Mouse (Mus musculus) cerebellum, postnatal 25 days (tissue): ENCODE data around the gene Prkag2.

ENCODE experiments used
- DNase-seq, 2 experiments: peaks; one replicate each; pipeline ENCODE4 v3.0.0; 2021; ENCODE audit warnings: mixed read lengths in 2 of 2

The Prkag2 gene

GRCm38 (mm10) chr5:24991575-24991974 lies 108.9 kb downstream of the Prkag2 start:
- DNase-seq: no peak

DNA sequence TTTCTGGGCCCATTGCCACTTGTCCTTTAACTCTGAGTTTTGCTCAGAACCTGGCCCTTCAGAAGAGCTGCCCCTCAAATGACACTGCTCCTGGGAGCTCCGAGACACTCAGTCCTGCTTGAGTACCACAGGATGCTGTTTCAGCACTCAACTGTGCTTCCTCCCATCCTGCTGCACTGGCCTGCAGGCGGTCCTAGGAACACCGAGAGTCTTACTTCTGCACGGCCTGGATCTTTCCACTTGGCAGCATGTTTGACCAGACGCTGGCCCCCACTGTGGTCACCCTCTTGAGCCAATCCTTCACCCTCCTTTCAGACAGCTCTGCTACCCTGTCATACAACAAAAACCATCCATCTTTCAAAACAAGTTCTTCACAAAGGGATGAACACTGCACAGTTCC lies 110.0 kb downstream of the Prkag2 start:
- peak; percentile 39 to 57 for DNase-seq

DNA sequence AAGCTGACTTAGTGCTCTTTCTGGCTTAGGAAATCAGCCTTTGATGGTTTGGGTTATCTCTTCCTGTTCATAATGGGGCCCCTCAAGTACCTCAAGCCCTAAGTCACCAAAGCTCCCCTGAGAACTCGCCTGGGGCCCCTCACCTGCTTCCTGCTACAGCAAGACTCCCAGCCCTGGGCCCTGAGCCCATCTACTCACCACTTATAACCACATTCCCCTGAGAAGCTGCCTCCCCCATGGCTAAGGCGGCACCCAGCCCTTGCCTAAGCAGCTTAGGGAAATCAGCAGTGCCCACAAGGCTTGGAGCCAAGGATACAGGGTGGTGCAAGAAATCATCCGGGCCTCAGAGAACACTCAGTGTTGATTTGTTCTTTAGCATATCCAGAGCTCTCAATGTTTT lies 110.8 kb downstream of the Prkag2 start:
- peak in 1 of 2 experiments; percentile 30 for DNase-seq

DNA sequence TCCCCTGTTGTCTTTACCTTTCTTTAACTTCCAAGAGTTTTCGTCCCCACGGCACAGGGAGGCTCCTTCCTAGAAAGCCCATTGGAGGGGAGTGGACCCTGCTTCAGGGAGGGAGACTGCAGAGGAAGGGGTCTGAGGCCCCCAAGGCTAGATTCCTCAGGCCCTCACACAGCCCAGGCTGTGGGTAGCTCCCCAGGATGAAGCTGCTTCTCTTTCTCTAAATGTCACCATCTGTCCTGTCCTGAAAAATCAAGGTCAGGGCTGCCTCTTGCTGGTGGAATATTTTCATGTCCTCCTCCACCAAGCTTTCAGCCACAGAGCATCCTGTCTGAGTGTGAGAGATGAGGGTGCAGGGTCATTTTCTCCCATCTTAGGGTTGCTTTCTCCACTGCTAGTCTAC lies 113.5 kb downstream of the Prkag2 start:
- peak; percentile 69 to 70 for DNase-seq

GRCm38 (mm10) chr5:24986204-24986940 lies 114.1 kb downstream of the Prkag2 start:
- DNase-seq: peak; percentile 57 to 69

- peak; percentile 76 to 78 for DNase-seq
Measured at GRCm38 (mm10) chr5:24985434-24986176, 114.8 kb downstream of the Prkag2 start.

- DNase-seq: no peak
Measured at GRCm38 (mm10) chr5:24984157-24984556, 116.3 kb downstream of the Prkag2 start.

GRCm38 (mm10) chr5:24983539-24983938 lies 116.9 kb downstream of the Prkag2 start:
- DNase-seq: peak; percentile 56 to 74

DNA sequence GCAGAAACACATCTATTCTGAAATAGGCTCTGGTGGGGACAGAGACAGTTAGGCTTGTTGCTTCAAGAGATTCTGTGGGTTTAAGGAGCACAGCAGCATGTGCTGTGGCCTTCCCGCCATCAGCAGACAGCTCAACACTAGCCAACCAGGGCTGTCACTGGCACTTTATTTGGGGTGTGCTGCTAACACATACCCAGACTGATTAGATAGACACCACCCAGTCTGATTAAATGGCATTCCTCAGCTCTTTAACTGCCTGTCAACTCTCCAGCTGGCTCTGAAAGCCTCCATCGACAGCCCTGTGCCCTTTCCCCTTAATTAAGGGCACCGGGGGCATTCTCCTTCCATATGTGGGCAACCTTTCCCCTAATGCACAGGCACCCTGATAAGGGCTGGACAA lies 118.2 kb downstream of the Prkag2 start:
- DNase-seq: no peak

DNA sequence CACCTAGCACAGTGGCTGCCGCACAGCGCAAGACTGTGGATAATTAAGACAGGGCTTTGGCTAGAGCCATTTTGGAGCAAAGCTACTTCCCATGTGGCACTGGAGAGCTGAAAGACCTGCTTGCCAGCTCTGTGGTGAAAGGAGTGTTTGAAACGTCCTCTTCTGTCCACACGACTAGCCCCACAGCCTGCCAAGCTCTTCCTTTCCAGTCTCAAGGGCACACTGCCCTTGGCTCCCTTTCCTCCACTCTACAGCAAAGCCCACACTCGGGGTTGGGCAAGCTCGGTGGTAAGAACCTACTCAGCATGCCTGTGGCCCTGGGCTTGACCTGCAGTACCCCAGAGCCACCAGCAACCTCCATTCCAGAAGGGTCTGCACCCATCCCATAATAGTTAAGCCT lies 118.7 kb downstream of the Prkag2 start:
- DNase-seq: peak in 1 of 2 experiments; percentile 39

DNA sequence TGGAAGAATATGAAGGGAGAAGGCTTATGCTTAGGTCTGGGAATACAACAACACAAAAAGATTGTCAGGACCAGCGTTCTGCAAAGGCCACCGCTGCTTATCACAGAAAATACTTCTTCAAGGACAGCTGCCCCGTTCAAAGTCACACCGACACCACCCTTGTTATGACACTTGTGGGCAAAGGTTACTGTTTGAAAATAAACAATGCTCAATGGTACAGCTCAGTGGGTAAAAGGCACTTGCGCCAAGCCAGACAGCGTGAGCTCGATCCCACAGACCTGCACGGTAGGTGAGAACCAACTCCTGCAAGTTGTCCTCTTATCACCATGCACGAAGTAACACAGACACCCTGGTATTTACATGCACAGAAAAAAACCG lies 120.5 kb downstream of the Prkag2 start:
- DNase-seq: no peak

GRCm38 (mm10) chr5:24979312-24979967 lies 121.0 kb downstream of the Prkag2 start:
- DNase-seq: no peak

DNA sequence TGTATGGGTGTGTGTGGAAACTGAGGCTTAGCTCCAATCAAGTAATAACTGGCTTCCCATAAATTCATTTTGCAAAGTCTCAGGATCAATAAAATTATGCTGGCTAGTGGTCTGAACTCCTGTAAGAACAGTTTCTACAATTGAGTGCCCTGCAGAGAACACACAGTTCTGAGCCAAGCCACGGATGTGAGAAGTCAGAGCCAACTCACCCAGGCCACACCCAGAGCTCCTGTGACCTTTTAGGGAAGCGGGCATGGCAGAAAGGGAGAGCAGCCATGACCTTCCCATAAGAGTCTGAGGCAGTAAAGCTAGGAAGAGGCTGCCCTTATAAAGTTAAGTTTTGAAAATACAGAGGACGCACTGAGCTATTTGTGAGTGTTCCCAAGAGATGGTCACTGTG lies 123.5 kb downstream of the Prkag2 start:
- no peak for DNase-seq

GRCm38 (mm10) chr5:24976236-24976635 lies 124.2 kb downstream of the Prkag2 start:
- DNase-seq: peak in 1 of 2 experiments; percentile 68

GRCm38 (mm10) chr5:24975100-24975499 lies 125.3 kb downstream of the Prkag2 start:
- no peak for DNase-seq

DNA sequence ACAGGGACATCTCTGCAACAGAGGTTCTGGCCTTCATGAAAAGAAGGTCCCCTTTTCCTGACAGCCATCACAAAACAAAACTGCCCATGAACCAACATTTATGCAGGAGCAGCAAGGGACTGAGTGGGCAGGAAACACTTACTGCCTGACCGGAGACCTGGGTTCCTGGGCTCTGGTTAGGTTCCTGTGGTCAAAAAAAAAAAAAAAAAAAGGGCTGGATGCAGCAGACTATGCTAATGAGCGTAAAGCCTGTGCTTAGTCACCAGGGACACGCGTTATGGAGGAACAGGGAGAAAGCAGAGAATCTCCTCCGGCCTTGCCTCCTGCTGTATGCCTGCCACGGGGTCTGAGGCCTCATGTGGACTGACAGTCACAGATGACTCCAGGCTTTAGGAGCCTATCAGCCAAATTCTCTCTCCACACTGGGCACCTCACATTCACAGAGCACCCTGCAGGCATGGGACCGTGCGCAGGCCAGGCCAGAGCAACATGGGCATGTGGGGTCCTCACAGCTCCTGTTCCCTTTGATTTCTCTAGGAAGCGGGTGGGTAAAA lies 126.7 kb downstream of the Prkag2 start:
- DNase-seq: no peak

DNA sequence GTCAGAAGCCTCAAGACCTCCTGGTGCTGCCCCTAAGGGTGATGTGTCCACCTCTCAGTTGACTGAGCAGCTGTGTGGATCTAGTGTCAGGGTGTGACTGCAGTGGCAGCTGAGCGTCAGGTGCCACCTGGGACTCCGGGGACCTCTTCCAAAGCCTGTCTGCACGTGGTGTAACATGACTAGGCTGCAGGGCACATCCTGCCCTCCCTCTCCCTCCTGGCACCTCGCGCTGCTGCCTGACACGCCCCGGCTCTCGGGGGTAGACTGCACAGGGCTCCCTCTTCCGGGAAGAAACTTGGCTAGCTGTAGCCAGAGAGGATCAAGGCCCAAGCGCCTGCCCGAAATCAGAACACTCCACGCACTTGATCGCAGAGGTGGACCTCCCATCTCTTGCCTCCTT lies 127.2 kb downstream of the Prkag2 start:
- peak in 1 of 2 experiments; percentile 59 for DNase-seq

DNA sequence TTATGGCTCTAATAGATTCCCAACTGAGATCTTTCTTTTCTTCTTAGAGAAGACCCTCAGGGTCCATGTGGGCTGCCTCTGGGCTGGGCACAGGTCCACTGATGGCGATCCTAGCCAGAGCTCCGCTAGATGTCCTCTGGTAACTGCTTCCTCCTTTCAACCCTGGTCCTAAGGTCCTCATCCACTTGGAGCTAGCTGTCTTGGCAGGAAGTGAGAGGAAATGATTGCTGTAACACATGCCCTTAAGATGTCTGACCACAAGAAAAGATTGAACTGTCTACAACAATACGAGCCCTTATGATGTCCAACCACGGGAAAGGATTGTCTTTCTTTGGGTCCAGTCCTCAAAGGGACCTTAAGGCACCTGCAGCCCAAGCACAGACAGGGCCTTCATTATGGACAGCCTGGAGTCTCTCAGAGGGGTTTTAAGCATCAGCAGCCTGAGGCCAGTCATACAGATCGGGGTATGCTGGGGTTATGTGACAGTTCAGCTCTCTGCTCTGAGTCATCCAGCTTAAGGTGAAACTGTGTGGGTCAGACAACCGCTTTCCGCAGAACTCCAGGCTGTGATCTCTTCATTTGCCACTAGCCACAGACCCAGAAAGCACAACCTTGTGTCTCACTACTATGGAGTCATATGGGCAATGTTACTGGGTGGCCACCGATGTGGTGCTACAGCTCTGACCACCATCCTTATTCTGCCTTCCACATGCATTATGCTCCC lies 129.7 kb downstream of the Prkag2 start:
- no peak for DNase-seq

DNA sequence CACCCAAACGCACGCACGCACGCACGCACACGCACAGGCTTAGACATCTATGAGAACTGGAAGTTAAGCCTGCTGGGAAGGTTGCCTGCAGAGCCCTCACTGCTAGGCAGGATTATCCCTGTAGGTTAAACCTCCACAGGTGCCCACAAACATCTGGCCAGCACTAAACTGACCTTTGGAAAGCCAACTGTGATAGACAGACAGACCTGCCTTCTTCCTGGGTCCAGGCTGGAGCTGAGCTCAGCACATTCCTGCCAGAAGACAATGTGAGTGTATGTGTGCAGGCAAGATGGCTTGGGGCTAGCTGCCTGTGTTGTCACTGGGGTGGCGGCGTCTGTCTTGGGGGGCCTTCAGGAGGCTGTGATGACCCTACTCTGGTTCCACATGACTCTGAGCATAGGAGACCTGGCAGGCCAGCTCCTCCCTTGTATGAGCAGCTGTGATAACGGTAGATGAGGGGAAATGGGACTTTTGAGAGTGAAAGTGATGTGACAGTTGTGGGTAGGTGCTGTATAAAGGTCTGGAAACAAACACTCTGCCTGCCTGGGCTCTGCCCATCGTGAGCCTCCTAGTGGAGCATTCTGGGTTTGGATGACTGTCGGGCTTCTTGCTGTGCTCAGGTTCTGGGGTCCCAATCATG lies 131.1 kb downstream of the Prkag2 start:
- DNase-seq: no peak

GRCm38 (mm10) chr5:24968792-24969191 lies 131.7 kb downstream of the Prkag2 start:
- no peak for DNase-seq

GRCm38 (mm10) chr5:24967898-24968535 lies 132.4 kb downstream of the Prkag2 start:
- no peak for DNase-seq

DNA sequence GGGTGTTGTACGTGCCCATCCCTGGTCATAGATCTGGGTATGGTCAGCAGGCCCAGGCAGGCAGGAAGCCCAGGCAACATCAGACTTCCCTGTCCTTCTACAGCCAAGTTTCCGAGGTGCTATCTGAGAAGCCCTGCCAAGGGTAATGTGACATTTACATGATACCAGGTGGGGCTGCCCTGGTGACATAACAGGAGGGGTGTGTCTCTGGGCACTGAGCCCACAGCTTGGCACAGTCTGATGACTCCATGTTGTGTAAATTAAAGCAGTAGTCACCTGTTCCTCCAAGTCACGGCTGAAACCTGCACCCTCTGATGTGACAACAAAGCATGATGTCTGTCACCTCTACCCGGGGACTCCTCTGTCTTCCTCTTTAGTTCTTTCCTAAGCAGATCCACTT lies 136.7 kb downstream of the Prkag2 start:
- peak; percentile 79 to 84 for DNase-seq
